Mouse (Mus musculus): ENCODE results near the gene Vmn1r58. TPM values are rescaled to one million over a fixed set of nuclear protein-coding genes. Genes with fewer than 3 reads are reported as not detected.
"Not testable (repeated sequence)": the region's sequence is repeated elsewhere in the genome, so short reads cannot be mapped to it uniquely, and the experiment has no call there.

Gene Vmn1r58
- not detected in 2 replicates for polyA plus RNA-seq (2014; fragmentation: Nextera tagmentation; extraction: Ambion mirVana)

DNA sequence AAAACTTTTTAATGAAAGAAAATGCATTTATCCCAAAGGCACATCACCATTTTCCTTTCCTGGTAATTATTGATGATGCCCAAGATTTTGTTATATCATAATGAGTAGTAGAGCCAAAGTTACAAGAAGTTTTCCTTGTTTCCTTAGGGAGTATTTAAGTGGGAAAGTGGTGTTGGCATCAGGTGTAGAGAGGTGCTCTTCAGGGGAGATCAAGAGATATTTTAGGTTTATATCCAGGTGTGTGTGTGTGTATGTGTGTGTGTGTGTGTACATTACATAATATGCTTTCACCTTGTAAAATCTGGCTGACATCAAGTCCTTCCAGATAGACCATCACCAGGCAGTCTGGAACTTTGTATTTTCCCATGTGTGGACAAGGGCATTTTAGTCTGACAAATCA lies at the start of gene Vmn1r58:
Vmn1r58 (minus strand) TSS at position 101 of the 400 bp plus-strand sequence.
- H3K4me1 ChIP-seq (ENCODE audit: control insufficient read depth, insufficient read depth, low read length); ATAC-seq (ENCODE audit: low FRiP score); H3K9ac ChIP-seq (ENCODE audit: low read length); H3K4me3 ChIP-seq (ENCODE audit: low read depth, low read length); H3K9me3 ChIP-seq (ENCODE audit: control insufficient read depth, low read length); H3K4me2 ChIP-seq; H3K36me3 ChIP-seq (ENCODE audit: control insufficient read depth, insufficient read depth, low read length); DNase-seq (ENCODE audit: low spot score, missing footprints); H3K27ac ChIP-seq (ENCODE audit: low read depth, low read length); H3K27me3 ChIP-seq (ENCODE audit: control insufficient read depth, insufficient read depth, low read length): not testable (repeated sequence)

DNA sequence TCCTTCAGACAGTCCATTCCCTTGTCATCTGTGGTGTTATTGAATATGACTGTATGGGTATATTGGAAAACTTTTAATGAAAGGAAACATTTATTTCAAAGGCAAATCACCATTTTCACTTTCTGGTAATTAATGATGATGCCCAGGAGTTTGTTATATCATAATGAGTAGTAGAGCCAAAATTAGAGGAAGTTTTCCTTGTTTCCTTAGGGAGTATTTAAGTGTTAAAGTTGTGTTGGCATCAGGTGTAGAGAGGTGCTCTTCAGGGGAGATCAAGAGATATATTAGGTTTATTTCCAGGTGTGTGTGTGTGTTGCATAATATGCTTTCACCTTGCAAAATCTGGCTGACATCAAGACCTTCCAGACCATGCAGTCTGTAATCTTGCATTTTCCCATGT lies 43.5 kb upstream of the Vmn1r58 start, which contains the start of gene Vmn1r59:
Vmn1r59 (minus strand) TSS at position 101 of the 400 bp plus-strand sequence.
- peaks cover 11% of the 10 kb centered on the region for H3K9me3 ChIP-seq (ENCODE audit: control insufficient read depth, low read length)
- no peak within 1 kb of the TSS for H3K9ac ChIP-seq (ENCODE audit: low read length)
- no peaks in the 10 kb centered on the region for H3K36me3 ChIP-seq (ENCODE audit: control insufficient read depth, insufficient read depth, low read length)
- ATAC-seq (ENCODE audit: low FRiP score) (no peak), DNase-seq (ENCODE audit: low spot score, missing footprints) (no peak)
- no peak within 1 kb of the TSS for H3K4me2 ChIP-seq
- no peak within 1 kb of the TSS for H3K27ac ChIP-seq (ENCODE audit: low read depth, low read length)
- H3K4me3 ChIP-seq (ENCODE audit: low read depth, low read length): no peak within 1 kb of the TSS
- H3K4me1 ChIP-seq (ENCODE audit: control insufficient read depth, insufficient read depth, low read length): no peaks in the 10 kb centered on the region
- no peaks in the 10 kb centered on the region for H3K27me3 ChIP-seq (ENCODE audit: control insufficient read depth, insufficient read depth, low read length)

DNA sequence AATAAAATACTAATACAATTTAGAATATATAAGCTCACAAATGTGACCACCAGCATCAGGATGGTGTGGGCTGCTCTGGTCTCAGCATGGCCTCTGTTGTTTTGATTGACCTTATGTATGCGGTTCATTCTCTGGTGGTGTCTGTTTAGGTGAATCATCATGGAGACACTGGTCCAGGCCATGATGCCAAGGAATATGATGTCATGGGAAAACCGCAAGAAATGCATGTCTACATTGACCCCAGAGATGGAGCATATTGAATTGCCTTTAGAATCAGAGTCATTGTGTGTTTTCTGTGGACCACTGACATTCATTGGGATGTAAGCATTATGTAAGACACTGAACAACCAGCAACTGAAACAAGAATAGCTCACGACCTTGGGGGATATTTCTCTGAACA lies 40.8 kb upstream of the Vmn1r58 start:
- H3K27ac ChIP-seq (ENCODE audit: low read depth, low read length); ATAC-seq (ENCODE audit: low FRiP score); H3K9ac ChIP-seq (ENCODE audit: low read length); H3K4me1 ChIP-seq (ENCODE audit: control insufficient read depth, insufficient read depth, low read length); H3K36me3 ChIP-seq (ENCODE audit: control insufficient read depth, insufficient read depth, low read length); H3K4me2 ChIP-seq; H3K27me3 ChIP-seq (ENCODE audit: control insufficient read depth, insufficient read depth, low read length); H3K4me3 ChIP-seq (ENCODE audit: low read depth, low read length); DNase-seq (ENCODE audit: low spot score, missing footprints): not testable (repeated sequence)
- 74% methylated on average over 3 of the region's 3 CpGs for WGBS
- peaks cover 12% of the 10 kb centered on the region for H3K9me3 ChIP-seq (ENCODE audit: control insufficient read depth, low read length)

DNA sequence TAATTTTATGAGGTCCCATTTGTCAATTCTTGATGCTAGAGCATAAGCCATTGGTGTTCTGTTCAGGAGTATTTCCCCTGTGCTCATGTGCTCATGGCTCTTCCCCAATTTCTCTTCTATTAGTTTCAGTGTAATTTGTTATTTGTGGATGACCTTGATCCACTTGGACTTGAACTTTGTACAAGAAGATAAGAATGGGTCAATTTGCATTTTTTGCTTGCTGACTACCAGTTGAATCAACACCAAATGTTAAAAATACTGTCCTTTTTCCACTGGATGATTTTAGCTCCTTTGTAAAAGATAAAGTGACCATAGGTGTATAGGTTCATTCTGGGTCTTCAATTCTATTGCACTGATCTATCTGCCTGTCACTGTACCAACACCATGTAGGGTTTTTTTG lies 35.4 kb upstream of the Vmn1r58 start:
- Histone ChIP-seq H3K36me3 (ENCODE audit: control insufficient read depth, insufficient read depth, low read length) (no peaks in the 10 kb centered on the region), H3K27ac (ENCODE audit: low read depth, low read length) (no peak overlapping the region), H3K9me3 (ENCODE audit: control insufficient read depth, low read length) (peaks cover 5% of the 10 kb centered on the region; the same call in 1 of the 2 replicates), H3K9ac (ENCODE audit: low read length) (no peak overlapping the region), H3K27me3 (ENCODE audit: control insufficient read depth, insufficient read depth, low read length) (no peaks in the 10 kb centered on the region), H3K4me3 (ENCODE audit: low read depth, low read length) (no peak overlapping the region), H3K4me1 (ENCODE audit: control insufficient read depth, insufficient read depth, low read length) (no peaks in the 10 kb centered on the region), H3K4me2 (no peak overlapping the region)
- DNase-seq (ENCODE audit: low spot score, missing footprints) (no peak), ATAC-seq (ENCODE audit: low FRiP score) (no peak)

DNA sequence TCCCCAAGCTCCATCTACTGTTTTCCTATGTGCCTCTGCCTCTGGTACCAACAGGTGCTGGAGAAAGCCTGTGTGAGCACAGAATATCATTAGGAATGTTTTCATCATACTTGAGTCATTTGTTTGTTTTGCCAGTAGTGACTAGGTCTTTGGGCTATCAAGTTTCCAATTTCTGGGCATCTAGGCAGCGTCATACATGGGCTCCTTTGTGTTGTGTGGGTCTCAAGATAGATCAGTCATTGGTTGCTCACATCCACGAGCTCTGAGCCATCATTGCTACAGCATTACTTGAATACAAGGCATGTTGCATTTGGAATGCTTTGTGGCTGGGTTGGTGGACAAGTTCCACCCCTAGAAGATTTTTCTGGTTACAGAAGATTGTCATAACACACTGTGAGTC lies 7.0 kb downstream of the Vmn1r58 start:
- no peak overlapping the region for H3K27ac ChIP-seq (ENCODE audit: low read depth, low read length)
- no peaks in the 10 kb centered on the region for H3K4me1 ChIP-seq (ENCODE audit: control insufficient read depth, insufficient read depth, low read length)
- H3K4me2 ChIP-seq: no peak overlapping the region
- no peak for ATAC-seq (ENCODE audit: low FRiP score)
- 53% methylated on average over 2 of the region's 2 CpGs for WGBS
- no peak for DNase-seq (ENCODE audit: low spot score, missing footprints)
- no peaks in the 10 kb centered on the region for H3K36me3 ChIP-seq (ENCODE audit: control insufficient read depth, insufficient read depth, low read length)
- no peak overlapping the region for H3K4me3 ChIP-seq (ENCODE audit: low read depth, low read length)
- H3K27me3 ChIP-seq (ENCODE audit: control insufficient read depth, insufficient read depth, low read length): no peaks in the 10 kb centered on the region
- H3K9me3 ChIP-seq (ENCODE audit: control insufficient read depth, low read length): peaks cover 13% of the 10 kb centered on the region; the same call in 1 of the 2 replicates
- H3K9ac ChIP-seq (ENCODE audit: low read length): no peak overlapping the region

DNA sequence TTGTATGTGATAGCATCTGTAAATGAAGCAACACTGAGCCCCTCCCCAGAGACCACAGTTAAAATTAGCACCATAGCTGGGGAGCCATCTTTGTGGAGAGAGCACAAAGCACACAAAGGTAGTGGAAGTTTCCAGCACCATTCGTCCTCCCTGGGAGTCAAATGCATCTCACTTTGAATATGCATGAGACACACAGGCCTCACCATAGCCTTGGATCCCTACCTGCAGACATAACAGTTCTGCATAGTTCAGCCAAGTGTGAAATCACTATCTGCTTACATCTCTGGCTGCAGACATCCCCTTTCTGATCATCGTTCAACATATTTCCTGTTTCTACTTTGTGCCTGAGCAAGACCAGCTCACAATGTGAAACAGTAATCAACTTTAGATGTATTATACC lies 46.5 kb downstream of the Vmn1r58 start:
- no peak for DNase-seq (ENCODE audit: low spot score, missing footprints)
- H3K27me3 ChIP-seq (ENCODE audit: control insufficient read depth, insufficient read depth, low read length): no peaks in the 10 kb centered on the region
- no peaks in the 10 kb centered on the region for H3K36me3 ChIP-seq (ENCODE audit: control insufficient read depth, insufficient read depth, low read length)
- H3K9me3 ChIP-seq (ENCODE audit: control insufficient read depth, low read length): peaks cover 35% of the 10 kb centered on the region
- no peak overlapping the region for H3K4me2 ChIP-seq
- no peak overlapping the region for H3K4me3 ChIP-seq (ENCODE audit: low read depth, low read length)
- H3K27ac ChIP-seq (ENCODE audit: low read depth, low read length): no peak overlapping the region
- ATAC-seq (ENCODE audit: low FRiP score): no peak
- 75% methylated on average over 2 of the region's 2 CpGs for WGBS
- H3K4me1 ChIP-seq (ENCODE audit: control insufficient read depth, insufficient read depth, low read length): no peaks in the 10 kb centered on the region
- no peak overlapping the region for H3K9ac ChIP-seq (ENCODE audit: low read length)

DNA sequence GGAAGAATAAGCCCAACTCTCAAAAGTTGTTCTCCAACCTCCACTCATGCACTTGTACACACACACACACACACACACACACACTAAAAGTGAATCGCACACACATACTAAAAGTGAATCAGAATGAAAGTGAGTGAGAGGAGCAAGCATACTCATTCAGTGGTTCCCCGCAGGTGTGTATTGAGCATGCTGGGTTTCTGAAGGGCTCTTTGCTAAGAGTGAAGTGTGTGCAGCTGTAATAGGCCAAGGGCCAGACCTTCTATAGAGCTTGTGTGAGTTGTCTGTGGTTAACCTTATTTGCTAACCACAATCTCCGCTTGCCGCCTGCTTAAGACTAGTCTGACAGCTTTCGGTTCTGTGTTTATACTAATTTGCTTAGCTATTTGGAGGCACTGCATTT lies 49.6 kb downstream of the Vmn1r58 start:
- no peak for ATAC-seq (ENCODE audit: low FRiP score)
- Histone ChIP-seq H3K9ac (ENCODE audit: low read length) (no peak overlapping the region), H3K27me3 (ENCODE audit: control insufficient read depth, insufficient read depth, low read length) (no peaks in the 10 kb centered on the region), H3K4me2 (no peak overlapping the region), H3K4me1 (ENCODE audit: control insufficient read depth, insufficient read depth, low read length) (no peaks in the 10 kb centered on the region), H3K36me3 (ENCODE audit: control insufficient read depth, insufficient read depth, low read length) (no peaks in the 10 kb centered on the region), H3K9me3 (ENCODE audit: control insufficient read depth, low read length) (peaks cover 50% of the 10 kb centered on the region), H3K27ac (ENCODE audit: low read depth, low read length) (no peak overlapping the region), H3K4me3 (ENCODE audit: low read depth, low read length) (no peak overlapping the region)
- no peak for DNase-seq (ENCODE audit: low spot score, missing footprints)
- WGBS: 92% methylated on average over 5 of the region's 5 CpGs

Other genes starting within 250 kb of the Vmn1r58 start
- gene Vmn1r56, start 216.6 kb downstream of the Vmn1r58 start, polyA plus RNA-seq (2014; fragmentation: Nextera tagmentation; extraction: Ambion mirVana): not detected in 2 replicates
- not detected in 2 replicates for gene Vmn1r57, start 194.9 kb downstream of the Vmn1r58 start, polyA plus RNA-seq (2014; fragmentation: Nextera tagmentation; extraction: Ambion mirVana)
- not detected in 2 replicates for gene Gm5065, start 62.9 kb downstream of the Vmn1r58 start, polyA plus RNA-seq (2014; fragmentation: Nextera tagmentation; extraction: Ambion mirVana)
- not detected in 2 replicates for gene Nlrp2, start 62.4 kb downstream of the Vmn1r58 start, polyA plus RNA-seq (2014; fragmentation: Nextera tagmentation; extraction: Ambion mirVana)
- not detected in 2 replicates for gene Vmn1r59, start 43.4 kb upstream of the Vmn1r58 start, polyA plus RNA-seq (2014; fragmentation: Nextera tagmentation; extraction: Ambion mirVana)
- not detected in 2 replicates for gene Vmn2r28, start 80.6 kb upstream of the Vmn1r58 start, polyA plus RNA-seq (2014; fragmentation: Nextera tagmentation; extraction: Ambion mirVana)
- gene Vmn1r60, start 133.9 kb upstream of the Vmn1r58 start, polyA plus RNA-seq (2014; fragmentation: Nextera tagmentation; extraction: Ambion mirVana): not detected in 2 replicates
- gene Vmn1r61, start 199.9 kb upstream of the Vmn1r58 start, polyA plus RNA-seq (2014; fragmentation: Nextera tagmentation; extraction: Ambion mirVana): not detected in 2 replicates

Data from midbrain, embryonic 11.5 days (tissue).